In the genomic region with DNA sequence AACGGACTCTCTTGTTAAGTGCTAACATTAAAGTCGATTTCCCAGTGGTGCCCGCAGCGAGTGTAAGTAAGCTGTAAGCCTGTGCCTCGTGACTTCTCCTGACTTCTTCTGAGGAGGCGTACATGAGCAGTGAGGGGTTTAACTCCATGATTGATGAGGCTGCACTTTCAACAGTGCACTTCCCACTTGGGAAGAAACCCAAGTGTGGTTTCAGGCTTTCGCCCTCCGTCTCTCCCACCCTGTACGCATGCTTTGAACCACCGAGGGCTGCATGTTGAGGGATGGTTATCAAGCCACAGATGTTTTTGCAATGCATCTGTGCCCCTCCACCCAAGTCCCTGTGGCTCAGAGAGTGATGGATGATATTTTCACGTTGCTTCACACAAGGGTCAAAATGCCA, we compare ENCODE assay signal across 10 mouse cellular contexts. TPM values are rescaled to one million over a fixed set of nuclear protein-coding genes. Genes with fewer than 3 reads are reported as not detected.
A peak's percentile ranks its signal among the peaks of the same experiment; 100 is the strongest.
DNase-seq lines count a peak whose midpoint lies in the region; ATAC-seq lines count a peak whose summit lies in the region.
"Had no signal": no experiment of that assay in that cellular context is flagged by ENCODE, and none has a peak within 500 bp of the region (broad histone marks: within the 10 kb centered on the region; RNA-seq: fewer than 3 reads in every experiment).

No protein-coding gene starts in this region.

- H3K27ac ChIP-seq in lung, embryonic 16.5 days (ENCODE audit: low read length): no peak overlapping the region
- H3K27ac ChIP-seq in embryonic facial prominence, embryonic 15.5 days (replicated peaks): no peak overlapping the region
- H3K27ac ChIP-seq in limb, embryonic 10.5 days: peak overlapping the region; percentile 88; the same call in 1 of the 2 replicates
- no peak overlapping the region for H3K27ac ChIP-seq in stomach, embryonic 16.5 days (ENCODE audit: low read length)
- no peak overlapping the region for H3K27ac ChIP-seq in liver, embryonic 12.5 days
- H3K27ac ChIP-seq: limb, embryonic 15.5 days had no signal

- no peaks in the 10 kb centered on the region for H3K9me3 ChIP-seq in lung, embryonic 16.5 days (ENCODE audit: control insufficient read depth, low read length)
- H3K9me3 ChIP-seq in embryonic facial prominence, embryonic 15.5 days (replicated peaks): no peaks in the 10 kb centered on the region
- no peaks in the 10 kb centered on the region for H3K9me3 ChIP-seq in limb, embryonic 10.5 days (replicated peaks)
- no peaks in the 10 kb centered on the region for H3K9me3 ChIP-seq in stomach, embryonic 16.5 days (replicated peaks; ENCODE audit: control insufficient read depth, low read length)
- no peaks in the 10 kb centered on the region for H3K9me3 ChIP-seq in liver, embryonic 12.5 days (replicated peaks)
- H3K9me3 ChIP-seq: G1E; limb, embryonic 15.5 days had no signal

- H3K4me3 ChIP-seq in lung, embryonic 16.5 days (ENCODE audit: low read length): no peak overlapping the region
- H3K4me3 ChIP-seq in embryonic facial prominence, embryonic 15.5 days (replicated peaks): no peak overlapping the region
- no peak overlapping the region for H3K4me3 ChIP-seq in limb, embryonic 10.5 days
- H3K4me3 ChIP-seq in stomach, embryonic 16.5 days (replicated peaks; ENCODE audit: low read length): no peak overlapping the region
- H3K4me3 ChIP-seq in liver, embryonic 12.5 days: no peak overlapping the region
- H3K4me3 ChIP-seq: limb, embryonic 15.5 days had no signal

- peak overlapping the region; percentile 33; the same call in 1 of the 2 replicates for H3K4me2 ChIP-seq in lung, embryonic 16.5 days (ENCODE audit: low read depth, low read length)
- H3K4me2 ChIP-seq in embryonic facial prominence, embryonic 15.5 days (replicated peaks): no peak overlapping the region
- H3K4me2 ChIP-seq in stomach, embryonic 16.5 days (ENCODE audit: low read depth, low read length): peak overlapping the region; percentile 22
- H3K4me2 ChIP-seq in liver, embryonic 12.5 days: no peak overlapping the region
- H3K4me2 ChIP-seq: limb, embryonic 15.5 days had no signal

- ATAC-seq in lung, embryonic 16.5 days (ENCODE audit: low read depth): peak; percentile 50
- ATAC-seq in embryonic facial prominence, embryonic 15.5 days (ENCODE audit: insufficient number of reproducible peaks, low FRiP score, low TSS enrichment, low read depth): peak; percentile 49; the same call in 1 of the 2 replicates
- peak; percentile 52; the same call in 1 of the 2 replicates for ATAC-seq in stomach, embryonic 16.5 days (ENCODE audit: insufficient read depth, low FRiP score)
- ATAC-seq in liver, embryonic 12.5 days: no peak

- no peaks in the 10 kb centered on the region for H3K27me3 ChIP-seq in lung, embryonic 16.5 days (ENCODE audit: control insufficient read depth, insufficient read depth, low read depth, low read length)
- H3K27me3 ChIP-seq in embryonic facial prominence, embryonic 15.5 days: no peaks in the 10 kb centered on the region
- H3K27me3 ChIP-seq in limb, embryonic 10.5 days (ENCODE audit: low read depth, poor library complexity, severe bottlenecking): no peaks in the 10 kb centered on the region
- no peaks in the 10 kb centered on the region for H3K27me3 ChIP-seq in stomach, embryonic 16.5 days (ENCODE audit: control insufficient read depth, insufficient read depth, low read length)
- H3K27me3 ChIP-seq in liver, embryonic 12.5 days (replicated peaks): no peaks in the 10 kb centered on the region
- H3K27me3 ChIP-seq: limb, embryonic 15.5 days had no signal

- no peak for DNase-seq in lung, postnatal 10 days
- DNase-seq in limb, embryonic 10.5 days (ENCODE audit: low spot score): peak; percentile 57
- DNase-seq in frontal cortex, postnatal 36 days (ENCODE audit: low spot score in 2 of 2): no peak
- DNase-seq: kidney, adult 18-20 months had no signal

- no peaks in the 10 kb centered on the region for H3K36me3 ChIP-seq in lung, embryonic 16.5 days (ENCODE audit: control insufficient read depth, insufficient read depth, low read length)
- no peaks in the 10 kb centered on the region for H3K36me3 ChIP-seq in embryonic facial prominence, embryonic 15.5 days
- peaks cover 34% of the 10 kb centered on the region for H3K36me3 ChIP-seq in limb, embryonic 10.5 days
- H3K36me3 ChIP-seq in stomach, embryonic 16.5 days (ENCODE audit: control insufficient read depth, insufficient read depth, low read length): no peaks in the 10 kb centered on the region
- no peaks in the 10 kb centered on the region for H3K36me3 ChIP-seq in liver, embryonic 12.5 days
- H3K36me3 ChIP-seq: G1E; limb, embryonic 15.5 days had no signal

- peaks cover 31% of the 10 kb centered on the region for H3K4me1 ChIP-seq in lung, embryonic 16.5 days (replicated peaks; ENCODE audit: control insufficient read depth, insufficient read depth, low read length)
- peaks cover 25% of the 10 kb centered on the region for H3K4me1 ChIP-seq in embryonic facial prominence, embryonic 15.5 days
- H3K4me1 ChIP-seq in limb, embryonic 10.5 days: peaks cover 60% of the 10 kb centered on the region
- peaks cover 38% of the 10 kb centered on the region for H3K4me1 ChIP-seq in stomach, embryonic 16.5 days (ENCODE audit: control insufficient read depth, insufficient read depth, low read length)
- H3K4me1 ChIP-seq in liver, embryonic 12.5 days: peaks cover 21% of the 10 kb centered on the region

- WGBS in lung, embryonic 16.5 days: 16% methylated on average over 11 of the region's 11 CpGs
- WGBS in embryonic facial prominence, embryonic 15.5 days: 24% methylated on average over 11 of the region's 11 CpGs
- WGBS in limb, embryonic 10.5 days: 18% methylated on average over 11 of the region's 11 CpGs
- WGBS in stomach, embryonic 16.5 days: 18% methylated on average over 11 of the region's 11 CpGs
- 30% methylated on average over 11 of the region's 11 CpGs for WGBS in liver, embryonic 12.5 days (ENCODE audit: insufficient replicate concordance)

- H3K9ac ChIP-seq in lung, embryonic 16.5 days (ENCODE audit: low read length): no peak overlapping the region
- H3K9ac ChIP-seq in embryonic facial prominence, embryonic 15.5 days: no peak overlapping the region
- H3K9ac ChIP-seq in stomach, embryonic 16.5 days (ENCODE audit: low read length): 0 out of 2 replicates have a peak overlapping the region, but pooled peaks have one; percentile 28
- no peak overlapping the region for H3K9ac ChIP-seq in liver, embryonic 12.5 days
- H3K9ac ChIP-seq: limb, embryonic 15.5 days had no signal

RNA-seq across cellular contexts. Expression of gene Pygo1, which starts 47.5 kb away (rescaled TPM):
- 2.9 and 3.0 TPM in 2 replicates for polyA plus RNA-seq in lung, embryonic 16.5 days (2015; fragmentation: Nextera tagmentation; extraction: Ambion mirVana)
- 7.5 and 7.6 TPM in 2 replicates for polyA plus RNA-seq in embryonic facial prominence, embryonic 15.5 days (2015; fragmentation: Nextera tagmentation; extraction: Ambion mirVana)
- polyA plus RNA-seq in limb, embryonic 10.5 days (2016; fragmentation: Nextera tagmentation; extraction: Ambion mirVana): 5.5 and 7.5 TPM in 2 replicates
- 2.5 and 2.8 TPM in 2 replicates for polyA plus RNA-seq in stomach, embryonic 16.5 days (2015; fragmentation: Nextera tagmentation; extraction: Ambion mirVana)
- polyA plus RNA-seq in liver, embryonic 12.5 days (2016; fragmentation: Nextera tagmentation; extraction: Ambion mirVana): 0.35 and 0.48 TPM in 2 replicates
- polyA plus RNA-seq: G1E had no signal

Comparison
In these comparisons a context has a peak if more than half of its experiments do, and no peak if none do; other contexts are left out.
1. H3K4me2 ChIP-seq: peak in lung, embryonic 16.5 days (single experiment) and stomach, embryonic 16.5 days (single experiment); none in embryonic facial prominence, embryonic 15.5 days (single experiment) and liver, embryonic 12.5 days (single experiment).